Mouse (Mus musculus) kidney, postnatal 14 days (tissue): ENCODE results near the gene Pla1a.
"Not testable (repeated sequence)": the region's sequence is repeated elsewhere in the genome, so short reads cannot be mapped to it uniquely, and the experiment has no call there.

ENCODE experiments used
- DNase-seq: peaks from one replicate; pipeline ENCODE4 v3.0.0; 2022; ENCODE audit warnings: mixed read lengths

Pla1a gene

DNA sequence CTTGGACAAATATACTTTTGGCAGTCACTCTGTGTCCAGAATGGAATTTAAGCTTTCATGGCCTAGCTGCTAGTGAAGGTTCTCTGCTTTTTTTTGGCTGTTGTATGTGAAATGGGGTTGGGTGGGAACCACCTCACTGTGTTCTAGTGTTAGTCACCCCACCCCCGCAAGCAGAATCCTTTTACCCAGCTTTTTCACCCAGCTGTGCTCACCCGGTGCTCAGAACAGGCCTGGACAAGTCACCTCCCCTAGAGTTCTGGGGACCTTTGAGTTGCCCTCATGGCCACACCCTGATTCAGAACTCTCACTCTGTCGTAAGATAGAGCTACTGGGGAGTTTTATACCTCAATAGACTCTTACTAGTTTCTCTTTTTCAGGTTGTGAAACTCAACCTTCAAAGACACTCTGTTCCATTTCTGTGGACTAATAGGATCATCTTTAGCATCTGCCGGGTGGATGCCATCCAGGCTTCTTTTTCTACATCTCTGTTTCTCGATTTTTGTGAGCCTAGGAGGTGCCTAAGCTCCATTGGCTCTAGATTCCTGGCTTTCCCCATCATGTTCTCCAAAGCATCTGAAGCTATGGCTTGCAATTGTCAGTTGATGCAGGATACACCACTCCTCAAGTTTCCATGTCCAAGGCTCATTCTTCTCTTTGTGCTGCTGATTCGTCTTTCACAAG, 25.8 kb upstream of the Pla1a start:
- DNase-seq = no peak

DNA sequence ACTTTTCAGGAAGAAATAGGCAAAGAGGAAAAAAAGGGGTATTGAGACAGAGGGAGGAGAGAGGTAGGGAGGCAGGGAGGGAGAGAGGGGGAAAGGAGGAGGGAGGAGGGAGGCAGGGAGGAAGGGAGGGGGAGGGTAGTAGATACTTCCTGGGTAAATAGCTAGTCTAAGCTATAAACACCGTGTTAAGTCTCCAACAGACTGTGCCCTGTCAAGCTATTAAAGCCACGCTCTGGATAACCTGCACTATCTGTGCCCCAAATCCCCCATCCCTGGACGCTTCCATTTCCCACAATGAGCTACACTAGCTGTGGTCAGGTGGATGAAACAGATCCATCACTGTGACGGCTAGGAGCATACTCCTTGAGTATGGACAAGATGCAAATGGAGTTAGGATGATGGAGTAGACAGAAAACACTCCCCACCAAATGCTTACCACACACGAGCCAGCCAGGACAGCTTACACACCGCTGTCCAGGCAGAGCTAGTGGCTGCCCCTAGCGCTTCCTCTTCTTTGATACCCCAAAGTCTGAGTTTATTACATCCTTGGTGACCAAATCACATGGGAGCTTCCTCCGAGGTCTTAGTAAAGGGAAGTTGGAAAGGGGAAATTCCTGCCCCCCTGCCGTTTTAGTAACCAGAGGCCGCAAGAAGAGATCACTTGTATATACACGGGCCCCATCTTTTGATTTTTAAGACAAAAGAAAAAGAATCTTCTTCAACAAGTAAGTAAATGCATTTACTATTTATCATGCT, 24.0 kb upstream of the Pla1a start:
- DNase-seq = no peak

DNA sequence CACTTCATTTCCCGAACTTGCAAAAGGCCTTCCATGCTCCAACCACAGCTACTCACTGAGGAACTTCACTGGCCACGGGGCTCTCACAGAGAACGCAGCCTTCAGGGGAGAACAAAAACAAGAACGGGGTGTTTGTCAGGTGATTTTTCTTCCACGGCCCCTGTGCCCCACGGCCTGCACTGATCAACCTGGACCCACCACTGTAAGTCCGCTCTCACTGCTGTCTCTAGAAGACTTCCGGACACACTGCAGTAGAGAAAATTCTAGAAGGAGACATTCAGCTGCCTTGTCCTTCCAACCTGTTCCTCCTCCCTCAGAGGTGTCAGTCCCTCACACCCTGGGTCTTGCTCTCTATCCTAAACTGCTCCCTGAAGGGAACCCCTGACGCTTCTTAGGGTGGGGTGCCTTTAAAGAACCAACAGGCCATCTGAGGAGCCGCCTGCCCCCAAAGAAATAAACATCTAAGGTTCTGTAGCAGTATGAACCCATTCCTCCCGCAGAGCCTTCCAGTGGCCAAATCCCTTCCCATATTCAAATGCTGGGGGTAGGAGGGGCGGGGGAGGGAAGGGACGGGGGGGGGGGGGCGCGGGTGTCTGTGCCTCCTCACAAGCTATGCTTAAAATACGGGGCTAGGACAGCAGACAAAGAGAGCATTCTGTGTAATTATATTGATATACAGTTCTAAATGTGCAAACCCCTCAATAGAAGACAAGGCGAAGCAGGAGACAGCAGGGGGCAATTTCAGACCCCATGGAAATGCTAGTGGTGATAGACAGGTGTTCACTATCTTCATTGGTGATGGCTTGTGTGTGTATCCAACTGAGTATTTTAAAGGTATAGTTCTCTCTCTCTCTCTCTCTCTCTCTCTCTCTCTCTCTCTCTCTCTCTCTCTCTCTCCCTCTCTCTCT, 22.8 kb upstream of the Pla1a start, which contains the start of gene Cd80:
Gene Cd80, plus strand, starts transcription at position 51 of the 908 bp plus-strand sequence.
- no peak for DNase-seq

DNA sequence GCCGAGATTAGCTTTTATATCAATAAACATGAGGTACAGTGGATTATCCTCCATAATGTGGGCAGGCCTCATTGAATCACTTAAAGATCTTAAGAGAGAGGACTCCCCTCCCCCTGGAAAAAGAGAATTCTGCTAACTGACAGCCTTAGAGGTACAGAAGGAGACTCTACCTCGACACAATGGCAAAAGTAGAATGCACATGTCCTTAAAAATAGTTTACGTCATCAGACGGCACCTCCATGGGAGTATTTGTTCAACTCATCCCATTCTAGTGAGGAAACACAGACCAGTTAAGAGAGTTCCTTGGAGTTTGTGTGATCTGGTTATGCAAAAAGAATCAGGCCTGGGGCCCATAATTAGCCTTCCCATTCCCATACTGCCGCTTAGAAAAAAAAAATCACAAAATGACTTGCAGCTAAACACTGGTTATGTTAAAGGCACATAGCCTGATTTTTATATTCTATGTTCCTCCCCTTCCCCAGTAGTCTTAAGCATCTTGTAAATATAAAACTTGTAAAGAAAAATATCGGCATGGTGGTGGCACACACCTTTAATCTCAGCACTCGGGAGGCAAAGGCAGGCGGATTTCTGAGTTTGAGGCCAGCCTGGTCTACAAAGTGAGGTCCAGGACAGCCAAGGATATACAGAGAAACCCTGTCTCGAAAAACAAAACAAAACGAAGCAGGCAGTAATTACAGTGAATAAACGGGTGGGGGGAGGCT, 21.7 kb upstream of the Pla1a start:
- DNase-seq = no peak

DNA sequence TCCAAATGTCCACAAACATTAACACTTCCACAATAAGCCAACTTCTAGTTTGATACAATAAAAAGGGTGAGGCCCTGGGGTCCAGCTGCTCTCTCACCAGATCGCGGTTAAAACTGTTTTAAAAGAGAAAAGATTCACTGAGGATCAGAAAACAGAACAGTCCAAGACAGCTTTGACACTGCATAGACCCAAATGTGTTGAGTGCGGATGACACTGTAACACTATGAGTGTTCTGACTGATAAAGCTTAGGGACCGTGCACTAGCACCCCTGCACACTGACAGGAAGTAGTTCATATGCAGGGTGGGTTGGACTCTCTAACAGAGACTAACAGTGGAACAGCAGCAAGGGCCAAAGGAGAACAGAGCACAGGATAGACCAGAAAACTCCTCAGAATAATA, 21.0 kb upstream of the Pla1a start:
- no peak for DNase-seq

DNA sequence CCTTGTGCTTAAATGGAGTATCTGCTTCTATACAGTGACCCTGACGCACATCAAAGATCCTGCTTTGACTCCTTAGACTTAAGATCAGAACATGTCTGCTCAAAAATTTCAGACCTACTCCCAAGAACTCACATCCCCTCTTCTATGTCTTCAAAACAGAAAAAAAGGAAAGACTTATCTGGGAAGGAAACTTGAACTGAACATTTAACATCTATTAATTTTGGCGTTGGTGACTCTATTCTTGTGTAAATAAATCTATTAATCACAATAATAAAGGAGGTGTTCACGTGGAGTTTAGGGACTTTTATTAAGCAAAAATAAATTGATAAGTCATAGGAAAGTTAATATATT, 20.2 kb upstream of the Pla1a start:
- no peak for DNase-seq

DNA sequence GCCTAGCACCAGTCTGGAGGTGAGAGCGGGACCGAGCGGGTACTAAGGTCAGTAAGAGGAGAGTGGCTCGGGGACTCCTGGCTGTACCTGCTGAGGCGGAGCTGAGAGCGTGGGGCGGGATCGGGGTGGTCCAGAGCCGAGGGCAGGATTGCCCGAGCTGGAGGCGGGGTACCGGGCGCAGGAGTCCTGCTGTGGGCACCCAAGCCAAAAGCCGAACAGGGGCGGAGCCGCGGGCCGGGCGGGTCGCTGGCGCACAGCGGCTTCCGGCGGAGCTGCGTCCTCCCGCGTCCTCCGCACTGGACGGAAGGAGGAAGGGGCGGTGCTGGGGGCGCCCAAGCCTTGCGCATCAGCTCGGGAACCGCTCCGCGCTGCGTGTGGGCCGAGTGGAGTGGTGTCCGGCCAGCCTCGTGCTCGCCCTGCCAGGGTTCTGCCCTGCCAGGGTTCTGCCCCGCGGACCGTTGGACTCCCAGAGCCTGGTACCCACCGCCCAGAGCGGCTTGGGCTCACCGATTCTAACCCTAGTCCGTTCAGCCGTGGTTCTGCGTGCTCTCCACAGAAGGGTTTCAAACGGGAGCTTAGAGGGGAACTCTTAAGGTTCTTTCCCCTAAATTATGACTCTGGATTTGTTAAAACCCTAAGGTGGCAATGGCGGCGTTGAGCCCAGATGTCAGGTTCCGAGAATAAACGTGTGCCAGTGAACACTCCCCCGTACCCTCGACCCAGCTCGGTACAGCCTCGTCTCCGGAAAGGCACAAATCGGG, 19.7 kb upstream of the Pla1a start, which contains the start of gene Adprh:
Gene Adprh, minus strand, starts transcription at position 262 of the 761 bp plus-strand sequence.
- peak; percentile 98 for DNase-seq

DNA sequence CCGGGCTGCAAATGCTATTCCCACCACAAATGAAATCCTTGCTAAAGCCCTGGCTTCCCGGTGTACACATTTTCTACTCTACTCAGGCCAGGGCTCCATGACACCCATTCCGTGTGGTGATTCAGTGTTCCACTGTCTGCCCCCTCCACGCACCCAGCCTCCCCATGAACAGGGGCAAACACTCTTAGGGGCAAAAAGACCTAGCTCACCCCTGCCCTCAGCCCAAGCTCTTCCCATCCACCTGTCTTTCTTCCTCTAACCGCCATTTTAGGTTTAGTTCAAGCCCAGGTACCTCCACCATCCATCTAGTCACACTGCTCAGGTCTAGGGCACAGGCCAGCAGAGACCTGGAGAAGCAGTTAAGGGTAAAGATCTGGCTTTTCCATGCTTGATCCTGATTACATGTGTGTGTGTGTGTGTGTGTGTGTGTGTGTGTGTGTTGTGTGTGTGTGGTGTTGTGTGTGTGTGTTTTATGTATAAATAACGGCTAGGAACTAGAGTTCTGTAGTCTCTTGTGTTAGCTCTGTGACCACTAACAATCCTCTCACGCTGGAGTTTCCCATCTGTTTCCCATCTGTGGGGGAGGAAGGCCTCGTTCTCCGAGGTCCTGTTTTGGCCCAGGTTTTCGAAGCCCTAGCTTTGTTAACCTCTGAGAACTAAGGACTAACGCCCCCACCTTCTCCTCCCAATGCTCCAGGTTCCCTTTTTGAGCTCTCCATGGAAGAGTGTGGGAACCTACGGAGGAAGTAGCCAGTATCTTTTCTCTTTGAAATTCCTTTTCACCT, 18.7 kb upstream of the Pla1a start:
- peak; percentile 19 for DNase-seq

DNA sequence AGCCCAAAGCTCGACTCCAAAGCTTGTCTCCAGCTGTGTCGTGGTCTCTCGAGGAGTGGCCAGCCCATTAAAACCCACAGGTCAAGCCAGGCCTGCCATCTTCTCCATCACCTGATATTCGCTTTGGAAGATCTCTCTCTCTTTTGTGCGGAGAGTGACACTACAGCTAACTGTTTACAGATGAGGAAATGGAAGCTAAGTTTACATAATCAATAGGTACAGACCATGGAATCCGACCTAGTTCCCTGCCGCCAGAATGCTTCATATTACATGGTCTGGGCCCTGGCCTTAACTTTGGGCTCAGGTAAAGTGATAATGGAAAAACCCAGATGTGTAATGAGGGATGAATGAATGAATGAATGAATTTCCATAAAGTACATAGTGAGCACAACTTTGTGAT, 17.8 kb upstream of the Pla1a start:
- no peak for DNase-seq

DNA sequence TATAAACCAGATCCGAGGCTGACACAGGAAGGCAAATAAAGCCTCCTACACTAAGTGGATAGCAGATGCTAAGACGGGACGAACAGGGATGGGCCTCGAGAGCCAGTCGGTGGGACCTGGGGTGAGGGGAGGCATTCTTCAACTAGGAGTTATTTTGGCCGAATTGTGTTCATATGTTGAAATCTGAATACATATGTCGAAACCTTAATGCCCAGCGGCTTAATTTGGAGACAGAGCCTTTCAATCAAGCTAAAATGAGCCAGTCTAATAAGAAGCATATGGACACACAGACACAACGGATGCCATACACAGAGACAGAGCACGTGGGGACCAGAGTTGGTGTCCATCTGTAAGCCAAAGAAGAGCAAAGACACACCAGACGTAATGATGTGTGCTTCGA, 15.5 kb upstream of the Pla1a start:
- DNase-seq = no peak

DNA sequence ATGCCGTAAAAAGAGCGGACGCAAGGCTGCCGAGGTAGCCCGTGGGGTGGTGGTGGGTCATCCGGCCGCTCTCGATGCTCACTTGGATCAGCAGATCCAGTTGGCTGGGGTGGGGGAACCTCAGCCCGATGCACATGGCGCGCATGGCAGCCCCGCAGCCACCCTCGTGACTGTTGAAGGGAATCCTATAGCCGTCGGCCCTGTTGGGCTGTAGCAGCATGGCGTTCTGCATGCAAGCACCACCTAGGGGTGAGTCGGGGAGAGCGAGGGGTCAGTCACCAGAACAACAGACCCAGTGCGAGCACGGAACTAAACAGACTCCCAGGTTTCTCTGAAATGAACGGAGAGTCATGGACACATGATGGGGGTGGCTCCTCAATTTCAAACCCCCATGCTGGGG, 14.4 kb upstream of the Pla1a start:
- no peak for DNase-seq

DNA sequence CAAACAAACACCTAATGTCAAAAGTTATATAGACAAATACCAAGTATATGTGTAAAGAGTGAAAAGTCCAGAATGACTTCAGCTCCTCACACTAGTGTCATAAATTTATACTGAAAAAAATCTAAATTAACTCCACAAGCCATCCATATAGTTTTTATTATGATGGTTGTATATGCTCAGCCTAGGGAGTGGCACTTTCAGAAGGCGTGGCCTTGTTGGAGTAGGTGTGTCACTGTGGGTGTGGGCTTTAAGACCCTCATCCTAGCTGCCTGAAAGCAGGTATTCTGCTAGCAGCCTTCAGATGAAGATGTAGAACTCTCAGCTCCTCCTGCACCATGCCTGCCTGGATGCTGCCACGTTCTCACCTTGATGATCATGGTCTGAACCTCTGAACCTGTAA, 13.2 kb upstream of the Pla1a start:
- not testable (repeated sequence) for DNase-seq

DNA sequence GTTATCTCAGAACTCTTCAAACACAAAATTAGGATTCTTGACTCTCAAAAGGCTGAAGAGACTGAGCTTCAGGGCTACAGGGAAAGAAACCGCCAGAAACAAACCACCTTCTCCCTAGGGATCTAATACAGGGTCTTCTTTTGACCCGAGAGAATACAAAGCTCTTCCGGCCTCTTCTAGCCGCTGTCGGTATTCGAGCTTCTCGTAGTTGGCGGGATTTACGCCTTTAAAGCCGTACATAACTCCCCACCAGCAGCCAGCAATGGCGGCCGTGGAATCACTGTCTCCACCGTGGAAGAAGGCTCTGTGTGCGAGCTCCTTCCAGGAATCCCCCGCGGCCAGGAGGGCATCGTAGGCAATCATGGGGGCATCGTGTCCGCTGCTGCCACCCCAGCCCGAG, 12.6 kb upstream of the Pla1a start:
- no peak for DNase-seq

DNA sequence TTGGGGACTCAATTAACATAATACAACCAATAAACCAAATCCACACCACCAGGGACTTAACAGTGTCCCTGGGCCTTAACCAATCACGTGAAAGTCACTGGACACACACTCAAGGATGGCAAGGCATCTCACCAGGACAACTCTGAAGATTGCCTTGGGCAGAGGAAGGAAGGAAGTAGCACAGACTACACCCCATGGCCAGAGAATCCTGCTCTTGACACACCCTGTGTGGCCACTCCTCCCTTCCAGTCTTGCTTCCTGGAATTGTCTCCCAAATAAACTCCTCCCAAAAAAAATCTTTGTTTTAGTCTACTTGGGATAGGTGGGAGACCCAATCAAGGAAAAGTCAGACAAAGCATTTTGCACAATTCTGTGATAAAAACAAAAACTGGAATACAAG, 12.1 kb upstream of the Pla1a start:
- DNase-seq = no peak

DNA sequence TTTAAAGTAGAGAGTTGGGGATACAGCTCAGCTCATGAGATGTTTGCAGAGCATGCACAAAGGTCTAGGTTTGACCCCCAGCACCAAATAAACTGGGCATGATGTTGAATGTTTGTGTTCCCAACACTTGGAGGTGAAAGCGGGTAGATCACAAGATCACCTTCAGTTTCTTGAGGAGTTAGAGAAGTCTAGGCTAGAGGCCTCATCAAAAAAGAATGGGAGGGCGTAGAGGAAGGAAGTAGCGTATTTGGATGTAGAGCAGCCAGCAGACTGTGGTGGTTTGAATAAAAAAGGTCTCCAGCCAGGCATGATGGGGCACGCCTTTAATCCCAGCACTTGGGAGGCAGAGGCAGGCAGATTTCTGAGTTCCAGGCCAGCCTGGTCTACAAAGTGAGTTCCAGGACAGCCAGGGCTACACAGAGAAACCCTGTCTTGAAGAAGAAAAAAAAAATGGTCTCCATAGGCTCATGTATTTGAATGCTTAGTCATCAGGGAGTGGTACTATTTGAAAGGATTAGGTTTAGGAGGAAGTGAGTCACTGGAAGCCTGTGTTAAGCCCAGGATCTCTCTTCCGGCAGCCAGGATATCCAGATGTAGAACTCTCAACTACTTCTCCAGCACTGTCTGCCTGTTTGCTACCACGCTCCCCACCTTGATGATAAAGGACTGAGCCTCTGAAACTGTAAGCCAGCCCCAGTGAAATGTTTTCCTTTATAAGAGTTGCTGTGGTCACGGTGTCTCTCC, 10.9 kb upstream of the Pla1a start:
- no peak for DNase-seq

DNA sequence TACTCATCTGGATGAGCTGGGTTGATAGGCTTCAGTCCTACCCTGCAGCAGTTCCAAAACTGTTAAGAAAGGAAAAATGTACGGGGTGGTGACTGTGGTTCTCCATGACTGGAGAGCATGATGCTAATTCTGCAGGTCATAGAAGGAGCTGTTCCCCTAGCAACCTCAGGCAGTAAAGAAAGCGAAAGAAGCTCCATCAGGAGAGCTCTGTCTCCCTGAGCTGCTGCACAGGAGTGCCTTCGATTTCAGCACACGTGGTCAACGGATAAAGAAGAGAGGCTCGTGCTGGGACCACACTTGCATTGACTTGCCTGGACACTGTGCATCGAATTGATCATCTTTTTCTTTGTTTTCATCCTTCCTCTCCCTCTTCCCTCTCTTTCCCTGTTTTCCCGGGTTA, 9.3 kb upstream of the Pla1a start:
- DNase-seq = no peak

DNA sequence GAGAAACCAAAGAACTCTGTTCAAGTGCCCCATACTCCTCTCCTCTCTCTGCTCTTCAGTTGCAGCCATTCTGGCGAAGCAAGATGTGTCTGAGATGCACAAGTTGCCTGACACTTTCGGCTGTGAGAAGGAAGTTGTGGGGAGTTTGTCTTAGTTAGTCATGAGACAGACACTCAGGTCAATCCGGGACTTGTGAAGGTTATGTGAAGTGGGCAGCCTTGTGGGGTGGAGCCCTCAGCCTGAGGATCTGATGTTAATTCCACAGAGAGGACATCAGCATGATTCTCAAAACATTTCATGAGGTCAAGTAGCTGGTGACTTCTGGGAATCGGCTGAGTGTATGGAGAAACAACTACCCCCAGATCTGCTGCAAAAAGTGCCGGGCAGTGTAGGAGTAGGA, 8.7 kb upstream of the Pla1a start:
- DNase-seq = no peak

DNA sequence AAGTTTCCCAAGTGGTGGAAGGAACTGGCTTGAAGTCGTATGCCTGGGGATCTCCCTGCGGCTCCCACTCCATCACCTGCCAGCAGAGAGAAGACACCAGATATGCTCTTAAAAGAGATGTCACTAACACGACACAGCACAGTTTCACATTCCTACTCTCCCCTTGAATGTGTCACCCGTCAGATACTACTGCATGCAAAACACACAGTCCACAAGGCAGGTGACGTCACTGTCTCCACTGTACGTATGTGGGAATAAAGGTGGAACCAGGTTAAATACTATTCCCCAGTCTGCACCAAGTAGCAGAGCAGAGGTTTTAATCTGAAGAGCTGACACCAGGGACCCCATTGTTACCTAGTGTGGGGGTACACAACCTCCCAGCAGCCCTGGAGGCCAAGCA, 7.5 kb upstream of the Pla1a start:
- DNase-seq = no peak

DNA sequence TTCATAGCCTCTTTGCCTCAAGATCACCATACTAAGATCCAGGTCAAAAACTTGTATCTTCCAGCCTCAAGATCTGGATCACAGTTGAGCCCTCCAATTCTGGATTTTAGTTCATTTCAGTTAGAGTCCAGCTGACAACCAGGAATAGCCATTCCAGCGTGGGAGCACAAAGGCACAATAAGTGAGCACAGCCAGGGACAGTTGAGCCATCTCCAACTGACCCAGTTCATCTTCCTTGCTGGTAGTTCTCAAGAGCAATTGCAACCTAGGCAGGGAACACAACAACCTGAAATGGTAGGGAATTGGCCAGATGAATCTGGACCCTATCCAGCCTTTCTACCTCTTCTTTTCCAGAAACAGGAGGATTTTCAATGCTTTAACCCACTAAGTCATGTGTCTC, 6.2 kb upstream of the Pla1a start:
- DNase-seq = no peak

DNA sequence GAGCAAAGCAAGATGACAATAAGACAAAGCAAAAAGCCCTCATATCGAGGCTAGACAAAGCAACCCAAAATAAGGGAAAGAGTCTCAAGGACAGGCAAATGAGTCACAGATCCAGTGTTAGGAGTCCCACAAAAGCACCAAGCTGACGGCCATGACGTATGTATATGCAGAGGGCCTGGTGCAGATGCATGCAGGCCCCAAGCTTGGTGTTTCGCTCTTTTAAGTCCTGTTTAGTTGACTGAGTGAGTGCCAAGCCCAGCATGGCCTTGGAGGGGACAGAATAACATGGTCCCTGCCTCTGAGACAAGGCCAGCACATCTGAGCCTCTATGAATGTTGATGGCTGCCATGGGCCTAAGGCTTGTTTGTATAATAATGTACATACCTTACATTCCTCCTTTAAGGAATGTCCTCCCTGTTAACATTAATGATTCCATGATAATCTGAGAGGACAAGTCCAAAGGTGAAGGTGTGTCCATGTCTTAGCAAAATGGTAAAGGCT, 1.4 kb upstream of the Pla1a start:
- DNase-seq = no peak
